Mouse (Mus musculus): ENCODE measurements around the gene Pate4.

- TF ChIP-seq GATA1 (IDR thresholded peaks at IDR 0.05; ENCODE audit: borderline replicate concordance, low read length) (no peak), CTCF (IDR thresholded peaks at IDR 0.05; ENCODE audit: low read depth, low read length) (no peak), TAL1 (conservative IDR thresholded peaks at IDR 0.05; ENCODE audit: low read depth, low read length) (no peak), POLR2AphosphoS5 (IDR thresholded peaks at IDR 0.05; ENCODE audit: insufficient replicate concordance, low read depth, low read length) (no peak)
These were observed 50.2 kb downstream of the Pate4 start for GRCm38 (mm10) chr9:35561583-35561982.
